ENCODE assay signal across 10 mouse cellular contexts in genomic region chr6:99019266-99019665, GRCm38 (mm10).
DNase-seq lines count a peak whose midpoint lies in the region; ATAC-seq lines count a peak whose summit lies in the region.
"Had no signal": no experiment of that assay in that cellular context is flagged by ENCODE, and none has a peak within 500 bp of the region (broad histone marks: within the 10 kb centered on the region; RNA-seq: fewer than 3 reads in every experiment).

No protein-coding gene starts in this region.

- peak overlapping the region; percentile 48; the same call in 1 of the 2 replicates for H3K27ac ChIP-seq in hindbrain, embryonic 13.5 days
- H3K27ac ChIP-seq in hindbrain, embryonic 11.5 days (ENCODE audit: low read depth, low read length) = no peak overlapping the region
- no peak overlapping the region for H3K27ac ChIP-seq in midbrain, embryonic 16.5 days (ENCODE audit: low read length)
- H3K27ac ChIP-seq in midbrain, embryonic 14.5 days (replicated peaks; ENCODE audit: low read depth, low read length) = no peak overlapping the region
- H3K27ac ChIP-seq in stomach, embryonic 15.5 days = peak overlapping the region; percentile 40; the same call in 1 of the 2 replicates
- H3K27ac ChIP-seq: embryonic facial prominence, embryonic 12.5 days had no signal

- peaks cover 48% of the 10 kb centered on the region for H3K4me1 ChIP-seq in hindbrain, embryonic 13.5 days (replicated peaks)
- H3K4me1 ChIP-seq in hindbrain, embryonic 11.5 days (replicated peaks; ENCODE audit: control insufficient read depth, insufficient read depth, low read length) = peaks cover 9% of the 10 kb centered on the region
- peaks cover 3% of the 10 kb centered on the region; the same call in 1 of the 2 replicates for H3K4me1 ChIP-seq in midbrain, embryonic 16.5 days (ENCODE audit: control insufficient read depth, insufficient read depth, low read length)
- peaks cover 32% of the 10 kb centered on the region for H3K4me1 ChIP-seq in midbrain, embryonic 14.5 days (ENCODE audit: control insufficient read depth, insufficient read depth, low read length)
- peaks cover 21% of the 10 kb centered on the region for H3K4me1 ChIP-seq in stomach, embryonic 15.5 days

- H3K4me3 ChIP-seq in hindbrain, embryonic 13.5 days = no peak overlapping the region
- H3K4me3 ChIP-seq in hindbrain, embryonic 11.5 days (ENCODE audit: low read depth, low read length) = no peak overlapping the region
- H3K4me3 ChIP-seq in midbrain, embryonic 16.5 days (ENCODE audit: low read depth, low read length) = no peak overlapping the region
- H3K4me3 ChIP-seq in midbrain, embryonic 14.5 days (replicated peaks; ENCODE audit: low read depth, low read length) = no peak overlapping the region
- no peak overlapping the region for H3K4me3 ChIP-seq in stomach, embryonic 15.5 days (replicated peaks)
- H3K4me3 ChIP-seq: embryonic facial prominence, embryonic 12.5 days had no signal

- no peaks in the 10 kb centered on the region for H3K36me3 ChIP-seq in hindbrain, embryonic 13.5 days
- H3K36me3 ChIP-seq in hindbrain, embryonic 11.5 days (ENCODE audit: control insufficient read depth, insufficient read depth, low read length) = no peaks in the 10 kb centered on the region
- H3K36me3 ChIP-seq in midbrain, embryonic 16.5 days (ENCODE audit: control insufficient read depth, insufficient read depth, low read length) = no peaks in the 10 kb centered on the region
- no peaks in the 10 kb centered on the region for H3K36me3 ChIP-seq in midbrain, embryonic 14.5 days (ENCODE audit: control insufficient read depth, insufficient read depth, low read length)
- H3K36me3 ChIP-seq in stomach, embryonic 15.5 days = peaks cover 12% of the 10 kb centered on the region; the same call in 1 of the 2 replicates

- ATAC-seq in hindbrain, embryonic 13.5 days (ENCODE audit: low FRiP score) = no peak
- no peak for ATAC-seq in hindbrain, embryonic 11.5 days (ENCODE audit: low FRiP score)
- ATAC-seq in midbrain, embryonic 16.5 days = peak; percentile 60; the same call in 1 of the 2 replicates
- ATAC-seq in midbrain, embryonic 14.5 days (ENCODE audit: low FRiP score, low TSS enrichment) = no peak
- ATAC-seq in stomach, embryonic 15.5 days (ENCODE audit: insufficient read depth, low FRiP score, low read depth) = no peak

- H3K9me3 ChIP-seq in hindbrain, embryonic 13.5 days = no peaks in the 10 kb centered on the region
- H3K9me3 ChIP-seq in hindbrain, embryonic 11.5 days (ENCODE audit: control insufficient read depth, low read length) = no peaks in the 10 kb centered on the region
- H3K9me3 ChIP-seq in midbrain, embryonic 16.5 days (replicated peaks; ENCODE audit: control insufficient read depth, low read length, poor library complexity, severe bottlenecking) = no peaks in the 10 kb centered on the region
- no peaks in the 10 kb centered on the region for H3K9me3 ChIP-seq in midbrain, embryonic 14.5 days (ENCODE audit: control insufficient read depth, low read length)
- no peaks in the 10 kb centered on the region for H3K9me3 ChIP-seq in stomach, embryonic 15.5 days
- H3K9me3 ChIP-seq: embryonic facial prominence, embryonic 12.5 days had no signal

- no peak overlapping the region for H3K9ac ChIP-seq in hindbrain, embryonic 13.5 days
- no peak overlapping the region for H3K9ac ChIP-seq in hindbrain, embryonic 11.5 days (ENCODE audit: low read depth, low read length)
- no peak overlapping the region for H3K9ac ChIP-seq in midbrain, embryonic 16.5 days (ENCODE audit: low read depth, low read length)
- no peak overlapping the region for H3K9ac ChIP-seq in midbrain, embryonic 14.5 days (replicated peaks; ENCODE audit: low read length)
- no peak overlapping the region for H3K9ac ChIP-seq in stomach, embryonic 15.5 days
- H3K9ac ChIP-seq: embryonic facial prominence, embryonic 12.5 days had no signal

- no peak overlapping the region for H3K4me2 ChIP-seq in hindbrain, embryonic 13.5 days
- H3K4me2 ChIP-seq in hindbrain, embryonic 11.5 days (replicated peaks; ENCODE audit: low read depth, low read length) = no peak overlapping the region
- no peak overlapping the region for H3K4me2 ChIP-seq in midbrain, embryonic 16.5 days (ENCODE audit: low read length)
- H3K4me2 ChIP-seq in midbrain, embryonic 14.5 days (ENCODE audit: low read length) = no peak overlapping the region
- no peak overlapping the region for H3K4me2 ChIP-seq in stomach, embryonic 15.5 days
- H3K4me2 ChIP-seq: embryonic facial prominence, embryonic 12.5 days had no signal

- H3K27me3 ChIP-seq in hindbrain, embryonic 13.5 days = peaks cover 35% of the 10 kb centered on the region
- H3K27me3 ChIP-seq in hindbrain, embryonic 11.5 days (ENCODE audit: control insufficient read depth, insufficient read depth, low read length) = no peaks in the 10 kb centered on the region; the same call in 1 of the 2 replicates
- H3K27me3 ChIP-seq in midbrain, embryonic 16.5 days (ENCODE audit: control insufficient read depth, insufficient read depth, low read depth, low read length) = no peaks in the 10 kb centered on the region
- H3K27me3 ChIP-seq in midbrain, embryonic 14.5 days (ENCODE audit: control insufficient read depth, insufficient read depth, low read length) = no peaks in the 10 kb centered on the region
- H3K27me3 ChIP-seq in stomach, embryonic 15.5 days (replicated peaks) = no peaks in the 10 kb centered on the region
- H3K27me3 ChIP-seq: embryonic facial prominence, embryonic 12.5 days had no signal

- whole genome bisulfite sequencing in hindbrain, embryonic 13.5 days = 33% methylated on average over 9 of the region's 9 CpGs
- WGBS in hindbrain, embryonic 11.5 days = 56% methylated on average over 9 of the region's 9 CpGs
- 42% methylated on average over 9 of the region's 9 CpGs for WGBS in midbrain, embryonic 16.5 days
- 46% methylated on average over 9 of the region's 9 CpGs for WGBS in midbrain, embryonic 14.5 days
- 39% methylated on average over 9 of the region's 9 CpGs for WGBS in stomach, embryonic 15.5 days

- DNase-seq in hindbrain, embryonic 11.5 days (ENCODE audit: low spot score) = no peak
- no peak for DNase-seq in midbrain, embryonic 14.5 days
- DNase-seq in embryo, embryonic 9.5 days (ENCODE audit: extremely low spot score) = peak; percentile 33
- DNase-seq in cerebellum, adult 9-11 months = no peak
- no peak for DNase-seq in gastrocnemius, adult 8-10 months (ENCODE audit: low spot score in 2 of 2)
- DNase-seq: lung, postnatal 14 days had no signal

Comparison
In these comparisons a context has a peak if more than half of its experiments do, and no peak if none do; other contexts are left out.
1. H3K27ac ChIP-seq: peak in hindbrain, embryonic 13.5 days (single experiment) and stomach, embryonic 15.5 days (single experiment); none in hindbrain, embryonic 11.5 days (single experiment), midbrain, embryonic 16.5 days (single experiment) and midbrain, embryonic 14.5 days (single experiment).